Mouse (Mus musculus) MEL (cell line): ENCODE measurements around the gene Alad. TPM values are rescaled to one million over a fixed set of nuclear protein-coding genes. Genes with fewer than 3 reads are reported as not detected.

Experiments used
- DNase-seq: peaks from one replicate; pipeline ENCODE4 v3.0.0; 2011; ENCODE audit warnings: low read depth, low spot score
- H3K27ac ChIP-seq: 2 replicates; pipeline ENCODE4 v1.5.1; 2012; ENCODE audit warnings: low read depth, mild to moderate bottlenecking, control low read depth, low read length, moderate library complexity; ENCODE audit not compliant: control insufficient read depth
- H3K27me3 ChIP-seq, 2 experiments: fragments of 150-350 bp in 1 of 2; sonication (generic) in 1 of 2; 2 replicates each; pipeline ENCODE4 v1.6.1; 2012; ENCODE audit warnings: low read length in 2 of 2, mild to moderate bottlenecking in 2 of 2, improper control_type of control experiment in 1 of 2, moderate library complexity in 1 of 2; ENCODE audit not compliant: insufficient read depth in 2 of 2, control insufficient read depth in 1 of 2
- H3K36me3 ChIP-seq, 2 experiments: 2 replicates each; pipeline ENCODE4 v1.6.1; 2012 to 2014; ENCODE audit warnings: low read length in 2 of 2, improper control_type of control experiment in 1 of 2, inconsistent platforms in 1 of 2, mild to moderate bottlenecking in 1 of 2; ENCODE audit not compliant: insufficient read depth in 2 of 2, control insufficient read depth in 1 of 2
- H3K4me1 ChIP-seq, 2 experiments: fragments of 150-350 bp in 1 of 2; sonication (generic) in 1 of 2; 2 replicates each; pipeline ENCODE4 v1.6.1; 2012; ENCODE audit warnings: low read length in 2 of 2, improper control_type of control experiment in 1 of 2, mild to moderate bottlenecking in 1 of 2; ENCODE audit not compliant: insufficient read depth in 2 of 2, control insufficient read depth in 1 of 2
- H3K4me3 ChIP-seq, 2 experiments: fragments of 150-350 bp in 1 of 2; sonication (generic) in 1 of 2; 2 replicates each; pipeline ENCODE4 v1.5.1; 2012; ENCODE audit warnings: low read depth in 2 of 2, low read length in 2 of 2, mild to moderate bottlenecking in 2 of 2, moderate library complexity in 2 of 2, control low read depth in 1 of 2, improper control_type of control experiment in 1 of 2; ENCODE audit not compliant: control insufficient read depth in 1 of 2, insufficient read depth in 1 of 2
- H3K79me2 ChIP-seq: 2 replicates; pipeline ENCODE4 v1.6.1; 2012; ENCODE audit warnings: mild to moderate bottlenecking, low read length, moderate library complexity; ENCODE audit not compliant: control insufficient read depth, poor library complexity, insufficient read depth
- H3K9ac ChIP-seq: 2 replicates; pipeline ENCODE4 v1.6.1; 2012; ENCODE audit warnings: low read depth, mild to moderate bottlenecking, control low read depth, low read length, moderate library complexity; ENCODE audit not compliant: control insufficient read depth, poor library complexity, severe bottlenecking
- H3K9me3 ChIP-seq: fragments of 150-350 bp; sonication (generic); replicated peaks from 2 replicates; pipeline ENCODE4 v1.6.1; 2012; ENCODE audit warnings: mild to moderate bottlenecking, low read length, improper control_type of control experiment, moderate library complexity; ENCODE audit not compliant: insufficient read depth
- BHLHE40 ChIP-seq: IDR thresholded peaks from 2 replicates; pipeline ENCODE4 v1.6.1; 2012; ENCODE audit warnings: low read depth, mild to moderate bottlenecking, inconsistent platforms, low read length, improper control_type of control experiment, borderline replicate concordance
- CHD2 ChIP-seq: IDR thresholded peaks from 2 replicates; pipeline ENCODE4 v1.6.1; 2011; ENCODE audit warnings: low read length, improper control_type of control experiment
- E2F4 ChIP-seq: IDR thresholded peaks from 2 replicates; pipeline ENCODE4 v1.6.1; 2011; ENCODE audit warnings: low read depth, low read length, improper control_type of control experiment, borderline replicate concordance
- GABPA ChIP-seq: IDR thresholded peaks from 2 replicates; pipeline ENCODE4 v1.6.1; 2012; ENCODE audit warnings: low read depth, mild to moderate bottlenecking, inconsistent platforms, low read length, improper control_type of control experiment, moderate library complexity
- GATA1 ChIP-seq: IDR thresholded peaks from 2 replicates; pipeline ENCODE4 v1.6.1; 2011; ENCODE audit warnings: low read depth, low read length, improper control_type of control experiment
- JUND ChIP-seq: IDR thresholded peaks from 2 replicates; pipeline ENCODE4 v1.6.1; 2011; ENCODE audit warnings: low read depth, mild to moderate bottlenecking, improper control_type of control experiment, low read length
- KAT2A ChIP-seq: conservative IDR thresholded peaks from 2 replicates; pipeline ENCODE4 v1.6.1; 2012; ENCODE audit warnings: low read depth, low read length, improper control_type of control experiment, inconsistent platforms
- MEF2A ChIP-seq: IDR thresholded peaks from 2 replicates; pipeline ENCODE4 v1.6.1; 2014; ENCODE audit warnings: low read depth, mild to moderate bottlenecking, inconsistent platforms, low read length, improper control_type of control experiment; ENCODE audit not compliant: poor library complexity, insufficient replicate concordance, severe bottlenecking; ENCODE audit errors: extremely low read depth
- MYB ChIP-seq: IDR thresholded peaks from 2 replicates; pipeline ENCODE4 v1.6.1; 2011; ENCODE audit warnings: mild to moderate bottlenecking, low read depth, low read length, improper control_type of control experiment
- RAD21 ChIP-seq: IDR thresholded peaks from 2 replicates; pipeline ENCODE4 v1.6.1; 2011; ENCODE audit warnings: mild to moderate bottlenecking, low read depth, low read length, improper control_type of control experiment
- TAL1 ChIP-seq: IDR thresholded peaks from 2 replicates; pipeline ENCODE4 v1.6.1; 2012; ENCODE audit warnings: mild to moderate bottlenecking, inconsistent platforms, low read length, moderate library complexity, mixed read lengths
- TBP ChIP-seq: IDR thresholded peaks from 2 replicates; pipeline ENCODE4 v1.8.0; 2011; ENCODE audit warnings: low read depth, low read length, improper control_type of control experiment
- TCF12 ChIP-seq: IDR thresholded peaks from 2 replicates; pipeline ENCODE4 v1.6.1; 2014; ENCODE audit warnings: low read depth, mild to moderate bottlenecking, inconsistent platforms, low read length, improper control_type of control experiment, moderate library complexity
- USF1 ChIP-seq: IDR thresholded peaks from 2 replicates; pipeline ENCODE4 v1.6.1; 2014; ENCODE audit warnings: low read depth, mild to moderate bottlenecking, inconsistent platforms, low read length, improper control_type of control experiment, moderate library complexity
- ZC3H11A ChIP-seq: IDR thresholded peaks from 2 replicates; pipeline ENCODE4 v1.6.1; 2012; ENCODE audit warnings: low read depth, mild to moderate bottlenecking, inconsistent platforms, low read length, improper control_type of control experiment
- ZKSCAN1 ChIP-seq: IDR thresholded peaks from 2 replicates; pipeline ENCODE4 v1.6.1; 2012; ENCODE audit warnings: low read depth, mild to moderate bottlenecking, inconsistent platforms, low read length, improper control_type of control experiment, moderate library complexity
- polyA plus RNA-seq, 2 experiments: library from polyadenylated mRNA; stranded (reverse) in 1 of 2; unstranded in 1 of 2; fragments of >175 nt in 1 of 2; fragments of >200 nt in 1 of 2; gene quantifications; 2 replicates each; pipeline versions ENCODE4 v1.2.1 to v1.2.4; 2012; ENCODE audit warnings: low replicate concordance in 2 of 2, low read depth in 1 of 2; ENCODE audit not compliant: insufficient read length in 2 of 2, insufficient read depth in 1 of 2, missing spikeins in 1 of 2
- total RNA-seq: library from RNA; depleted of rRNA; stranded (reverse); fragments of 300-350 nt; gene quantifications from 2 replicates; pipeline ENCODE4 v1.2.3, GENCODE M21; 2012

The Alad gene
- total and polyA plus RNA-seq, 3 experiments: 213 to 386 TPM; not detected in 1

GRCm38 (mm10) chr4:62544801-62545200 is 25.1 kb upstream of the Alad start:
- Histone ChIP-seq H3K4me3 (no peak overlapping the region), H3K36me3 (no peaks in the 10 kb centered on the region), H3K27me3 (peaks cover 0 to 3% of the 10 kb centered on the region in 2 experiments; a peak in 2 of 4 replicates), H3K9ac (no peak overlapping the region), H3K27ac (no peak overlapping the region), H3K9me3 (no peaks in the 10 kb centered on the region), H3K4me1 (no peaks in the 10 kb centered on the region), H3K79me2 (no peaks in the 10 kb centered on the region)
- no peak for TF ChIP-seq USF1
- no peak for TF ChIP-seq ZC3H11A
- TF ChIP-seq ZKSCAN1: no peak
- TF ChIP-seq MEF2A: no peak
- TF ChIP-seq MYB: no peak
- TF ChIP-seq KAT2A: no peak
- no peak for TF ChIP-seq TBP
- no peak for TF ChIP-seq GATA1
- no peak for TF ChIP-seq RAD21
- TF ChIP-seq CHD2: no peak
- no peak for TF ChIP-seq E2F4
- TF ChIP-seq TCF12: no peak
- DNase-seq: no peak

GRCm38 (mm10) chr4:62543782-62544181 is 24.1 kb upstream of the Alad start:
- H3K4me3 ChIP-seq: no peak overlapping the region
- H3K9me3 ChIP-seq: no peaks in the 10 kb centered on the region
- no peak for DNase-seq
- H3K27ac ChIP-seq: no peak overlapping the region
- H3K4me1 ChIP-seq: no peaks in the 10 kb centered on the region
- no peaks in the 10 kb centered on the region for H3K79me2 ChIP-seq
- peaks cover 0 to 4% of the 10 kb centered on the region in 2 experiments; a peak in 2 of 4 replicates for H3K27me3 ChIP-seq
- H3K36me3 ChIP-seq: no peaks in the 10 kb centered on the region
- no peak for TF ChIP-seq GATA1
- no peak for TF ChIP-seq BHLHE40
- no peak for TF ChIP-seq CHD2
- no peak for TF ChIP-seq TAL1
- no peak for TF ChIP-seq MEF2A
- no peak for TF ChIP-seq GABPA
- no peak for TF ChIP-seq RAD21
- no peak overlapping the region for H3K9ac ChIP-seq

- Histone ChIP-seq H3K27me3 (peaks cover 0 to 4% of the 10 kb centered on the region in 2 experiments; a peak in 2 of 4 replicates), H3K9ac (no peak overlapping the region), H3K79me2 (no peaks in the 10 kb centered on the region), H3K9me3 (no peaks in the 10 kb centered on the region), H3K27ac (no peak overlapping the region), H3K4me1 (no peaks in the 10 kb centered on the region), H3K4me3 (no peak overlapping the region), H3K36me3 (no peaks in the 10 kb centered on the region)
- no peak for DNase-seq
- TF ChIP-seq JUND: no peak
Measured at GRCm38 (mm10) chr4:62541802-62542201, 22.1 kb upstream of the Alad start.
